Mouse (Mus musculus) myocyte (in vitro differentiated cells): ENCODE measurements around the gene Cib4. TPM values are rescaled to one million over a fixed set of nuclear protein-coding genes. Genes with fewer than 3 reads are reported as not detected.

Experiments used
- H3K27me3 ChIP-seq: one replicate; pipeline ENCODE4 v1.6.1; 2011; ENCODE audit not compliant: control insufficient read depth, insufficient read depth, insufficient read length
- H3K36me3 ChIP-seq: one replicate; pipeline ENCODE4 v1.6.1; 2011; ENCODE audit not compliant: control insufficient read depth, insufficient read depth
- H3K4me2 ChIP-seq: one replicate; pipeline ENCODE4 v1.6.1; 2011; ENCODE audit warnings: low read depth, control low read depth
- H3K4me3 ChIP-seq: one replicate; pipeline ENCODE4 v1.5.1; 2011; ENCODE audit warnings: mild to moderate bottlenecking, control low read depth, moderate library complexity
- H3K79me2 ChIP-seq: one replicate; pipeline ENCODE4 v1.6.1; 2011; ENCODE audit not compliant: control insufficient read depth, insufficient read depth
- H3ac ChIP-seq: one replicate; pipeline ENCODE4 v1.6.1; 2011; ENCODE audit not compliant: control insufficient read depth, insufficient read length
- CEBPB ChIP-seq: IDR thresholded peaks from 2 replicates; pipeline ENCODE4 v1.6.1; 2011; ENCODE audit warnings: mild to moderate bottlenecking, moderate library complexity; ENCODE audit not compliant: poor library complexity, insufficient read depth, severe bottlenecking
- E2F4 ChIP-seq: IDR thresholded peaks from one replicate; pipeline ENCODE4 v1.6.1; 2011; ENCODE audit warnings: mild to moderate bottlenecking, control low read depth, moderate library complexity; ENCODE audit not compliant: insufficient read depth
- MAX ChIP-seq: IDR thresholded peaks from one replicate; pipeline ENCODE4 v1.6.1; 2011; ENCODE audit warnings: low read depth, mild to moderate bottlenecking, control low read depth
- MYOD1 ChIP-seq, 3 experiments: IDR thresholded peaks; one replicate each; pipeline ENCODE4 v1.6.1; 2011; ENCODE audit warnings: control low read depth in 2 of 3, low read depth in 2 of 3, mild to moderate bottlenecking in 2 of 3, moderate library complexity in 1 of 3; ENCODE audit not compliant: insufficient read length in 2 of 3, control insufficient read depth in 1 of 3
- MYOG ChIP-seq, 3 experiments: IDR thresholded peaks; one replicate each; pipeline ENCODE4 v1.6.1; 2011; ENCODE audit warnings: control low read depth in 2 of 3, low read depth in 2 of 3, mild to moderate bottlenecking in 2 of 3; ENCODE audit not compliant: insufficient read length in 2 of 3, control insufficient read depth in 1 of 3, insufficient read depth in 1 of 3
- POLR2A ChIP-seq: IDR thresholded peaks from one replicate; pipeline ENCODE4 v1.6.1; 2011; ENCODE audit warnings: low read depth, mild to moderate bottlenecking, control low read depth, moderate library complexity; ENCODE audit not compliant: insufficient read length
- POLR2AphosphoS2 ChIP-seq: IDR thresholded peaks from one replicate; pipeline ENCODE4 v1.6.1; 2011; ENCODE audit warnings: low read depth, control low read depth; ENCODE audit not compliant: insufficient read length
- REST ChIP-seq: IDR thresholded peaks from one replicate; pipeline ENCODE4 v1.6.1; 2011; ENCODE audit warnings: mild to moderate bottlenecking, control low read depth, moderate library complexity; ENCODE audit not compliant: insufficient read depth, insufficient read length
- SRF ChIP-seq: IDR thresholded peaks from one replicate; pipeline ENCODE4 v1.6.1; 2011; ENCODE audit warnings: low read depth; ENCODE audit not compliant: control insufficient read depth, insufficient read length
- TCF12 ChIP-seq: IDR thresholded peaks from one replicate; pipeline ENCODE4 v1.6.1; 2011; ENCODE audit warnings: mild to moderate bottlenecking, control low read depth; ENCODE audit not compliant: poor library complexity, insufficient read depth, severe bottlenecking
- TCF3 ChIP-seq: IDR thresholded peaks from one replicate; pipeline ENCODE4 v1.6.1; 2011; ENCODE audit warnings: low read depth, control low read depth; ENCODE audit not compliant: insufficient read length
- USF1 ChIP-seq: IDR thresholded peaks from one replicate; pipeline ENCODE4 v1.6.1; 2011; ENCODE audit warnings: low read depth, mild to moderate bottlenecking, control low read depth, moderate library complexity
- polyA plus RNA-seq: library from polyadenylated mRNA; unstranded; fragments of >200 nt; fragmentation: generic; extraction: Trizol; gene quantifications from one replicate; pipeline ENCODE4 v1.2.1, GENCODE M21; 2012; ENCODE audit warnings: missing spikeins

The Cib4 gene
- polyA plus RNA-seq, 1 experiment, result not detected

GRCm38 (mm10) chr5:30518547-30518946 is 27.1 kb downstream of the Cib4 start:
- no peaks in the 10 kb centered on the region for H3K36me3 ChIP-seq
- no peak overlapping the region for H3K4me3 ChIP-seq
- no peaks in the 10 kb centered on the region for H3K79me2 ChIP-seq
- no peak for TF ChIP-seq E2F4
- no peak for TF ChIP-seq MYOG (IDR thresholded peaks at IDR 0.05; ENCODE audit: control insufficient read depth in 1 of 3, insufficient read depth in 1 of 3, insufficient read length in 2 of 3, low read depth in 2 of 3)
- TF ChIP-seq SRF, result no peak
- no peak for TF ChIP-seq POLR2A
- TF ChIP-seq MYOD1 (IDR thresholded peaks at IDR 0.05; ENCODE audit: control insufficient read depth in 1 of 3, insufficient read length in 2 of 3, low read depth in 2 of 3), result no peak
- no peak for TF ChIP-seq REST
- TF ChIP-seq CEBPB, result no peak
- no peak for TF ChIP-seq MAX
- no peak for TF ChIP-seq TCF12
- no peak for TF ChIP-seq TCF3
- TF ChIP-seq USF1, result no peak
- H3K4me2 ChIP-seq, result no peak overlapping the region
- H3ac ChIP-seq, result no peak overlapping the region
- peaks cover 49% of the 10 kb centered on the region for H3K27me3 ChIP-seq

GRCm38 (mm10) chr5:30518108-30518507 is 27.5 kb downstream of the Cib4 start:
- Histone ChIP-seq H3K4me2 (no peak overlapping the region), H3K4me3 (no peak overlapping the region), H3K79me2 (no peaks in the 10 kb centered on the region), H3ac (no peak overlapping the region), H3K27me3 (peaks cover 45% of the 10 kb centered on the region), H3K36me3 (no peaks in the 10 kb centered on the region)
- no peak for TF ChIP-seq MYOG (IDR thresholded peaks at IDR 0.05; ENCODE audit: control insufficient read depth in 1 of 3, insufficient read depth in 1 of 3, insufficient read length in 2 of 3, low read depth in 2 of 3)
- no peak for TF ChIP-seq E2F4
- TF ChIP-seq TCF12, result no peak
- no peak for TF ChIP-seq SRF
- no peak for TF ChIP-seq POLR2A
- no peak for TF ChIP-seq CEBPB

- Histone ChIP-seq H3K36me3 (no peaks in the 10 kb centered on the region), H3K27me3 (peaks cover 34% of the 10 kb centered on the region), H3ac (no peak overlapping the region), H3K4me3 (no peak overlapping the region), H3K79me2 (no peaks in the 10 kb centered on the region), H3K4me2 (no peak overlapping the region)
- TF ChIP-seq TCF12, result no peak
- no peak for TF ChIP-seq REST
- TF ChIP-seq SRF, result no peak
- TF ChIP-seq USF1, result no peak
- no peak for TF ChIP-seq MAX
- no peak for TF ChIP-seq CEBPB
- TF ChIP-seq E2F4, result no peak
- TF ChIP-seq TCF3, result no peak
- no peak for TF ChIP-seq MYOD1 (IDR thresholded peaks at IDR 0.05; ENCODE audit: control insufficient read depth in 1 of 3, insufficient read length in 2 of 3, low read depth in 2 of 3)
- no peak for TF ChIP-seq POLR2A
- no peak for TF ChIP-seq MYOG (IDR thresholded peaks at IDR 0.05; ENCODE audit: control insufficient read depth in 1 of 3, insufficient read depth in 1 of 3, insufficient read length in 2 of 3, low read depth in 2 of 3)
- no peak for TF ChIP-seq POLR2AphosphoS2
Observed at GRCm38 (mm10) chr5:30516376-30516775, 29.3 kb downstream of the Cib4 start.

GRCm38 (mm10) chr5:30513111-30513510 is 32.5 kb downstream of the Cib4 start:
- peaks cover 10% of the 10 kb centered on the region for H3K27me3 ChIP-seq
- H3K4me3 ChIP-seq, result no peak overlapping the region
- no peak overlapping the region for H3K4me2 ChIP-seq
- TF ChIP-seq MYOD1 (IDR thresholded peaks at IDR 0.05; ENCODE audit: control insufficient read depth in 1 of 3, insufficient read length in 2 of 3, low read depth in 2 of 3) (no peak), TCF3 (no peak), TCF12 (no peak), E2F4 (no peak)
- no peaks in the 10 kb centered on the region for H3K36me3 ChIP-seq
- H3ac ChIP-seq, result no peak overlapping the region
- H3K79me2 ChIP-seq, result no peaks in the 10 kb centered on the region

- TF ChIP-seq E2F4, result no peak
- TF ChIP-seq POLR2AphosphoS2, result no peak
- TF ChIP-seq SRF, result no peak
- TF ChIP-seq MYOG (IDR thresholded peaks at IDR 0.05; ENCODE audit: control insufficient read depth in 1 of 3, insufficient read depth in 1 of 3, insufficient read length in 2 of 3, low read depth in 2 of 3), result no peak
- no peak for TF ChIP-seq MAX
- no peak for TF ChIP-seq TCF3
- TF ChIP-seq POLR2A, result no peak
- TF ChIP-seq REST, result no peak
- TF ChIP-seq USF1, result no peak
- TF ChIP-seq TCF12, result no peak
- H3K36me3 ChIP-seq, result no peaks in the 10 kb centered on the region
- peaks cover 34% of the 10 kb centered on the region for H3K27me3 ChIP-seq
- no peaks in the 10 kb centered on the region for H3K79me2 ChIP-seq
- no peak overlapping the region for H3K4me3 ChIP-seq
- no peak overlapping the region for H3K4me2 ChIP-seq
- H3ac ChIP-seq, result no peak overlapping the region
Observed at GRCm38 (mm10) chr5:30497299-30497698, 48.3 kb downstream of the Cib4 start.
